In genomic region chr9:104448577-104449165, GRCm38 (mm10) we compare ENCODE assay signal across 25 mouse cellular contexts.
"Had no signal": no experiment of that assay in that cellular context is flagged by ENCODE, and none has a peak within 500 bp of the region (broad histone marks: within the 10 kb centered on the region; RNA-seq: fewer than 3 reads in every experiment).

No protein-coding gene starts in this region.

- H3K4me2 ChIP-seq: kidney, embryonic 15.5 days; limb, embryonic 13.5 days; liver, embryonic 12.5 days; liver, embryonic 15.5 days; lung, embryonic 15.5 days; midbrain, embryonic 13.5 days; neural tube, embryonic 13.5 days; stomach, embryonic 15.5 days had no signal

- H3K4me1 ChIP-seq: kidney, embryonic 15.5 days; limb, embryonic 10.5 days; limb, embryonic 13.5 days; liver, embryonic 12.5 days; liver, embryonic 15.5 days; megakaryocyte, embryonic 14.5 days; midbrain, embryonic 10.5 days; midbrain, embryonic 13.5 days; neural tube, embryonic 13.5 days; stomach, embryonic 15.5 days had no signal

- ATAC-seq: liver, embryonic 12.5 days; midbrain, embryonic 13.5 days; midbrain, embryonic 16.5 days had no signal

- H3K36me3 ChIP-seq: kidney, embryonic 15.5 days; limb, embryonic 10.5 days; limb, embryonic 13.5 days; liver, embryonic 12.5 days; liver, embryonic 15.5 days; lung, embryonic 15.5 days; midbrain, embryonic 10.5 days; midbrain, embryonic 13.5 days; neural tube, embryonic 13.5 days; stomach, embryonic 15.5 days had no signal

- H3K9ac ChIP-seq: kidney, embryonic 15.5 days; limb, embryonic 13.5 days; liver, embryonic 12.5 days; liver, embryonic 15.5 days; lung, embryonic 15.5 days; midbrain, embryonic 13.5 days; neural tube, embryonic 13.5 days; stomach, embryonic 15.5 days had no signal

- H3K27me3 ChIP-seq: kidney, embryonic 15.5 days; limb, embryonic 13.5 days; liver, embryonic 12.5 days; liver, embryonic 15.5 days; lung, embryonic 15.5 days; megakaryocyte, embryonic 14.5 days; midbrain, embryonic 13.5 days; neural tube, embryonic 13.5 days; stomach, embryonic 15.5 days had no signal

- DNase-seq: kidney, postnatal 10 days; kidney, postnatal 36 days; layer of hippocampus, postnatal 36 days; liver; lung, adult 18-20 months; lung, postnatal 10 days; lung, postnatal 36 days; right cerebral cortex, adult 18-20 months; right cerebral cortex, postnatal 14 days; spleen, adult 18-20 months; thymus, adult 18-20 months; thymus, postnatal 36 days had no signal

- H3K4me3 ChIP-seq: kidney, embryonic 15.5 days; limb, embryonic 10.5 days; limb, embryonic 13.5 days; liver, embryonic 12.5 days; liver, embryonic 15.5 days; lung, embryonic 15.5 days; megakaryocyte, embryonic 14.5 days; midbrain, embryonic 10.5 days; midbrain, embryonic 13.5 days; myocyte; neural tube, embryonic 13.5 days; stomach, embryonic 15.5 days had no signal

- H3K27ac ChIP-seq: kidney, embryonic 15.5 days; limb, embryonic 10.5 days; limb, embryonic 13.5 days; liver, embryonic 12.5 days; liver, embryonic 15.5 days; lung, embryonic 15.5 days; midbrain, embryonic 10.5 days; midbrain, embryonic 13.5 days; neural tube, embryonic 13.5 days; stomach, embryonic 15.5 days had no signal

- H3K9me3 ChIP-seq: kidney, embryonic 15.5 days; limb, embryonic 10.5 days; limb, embryonic 13.5 days; liver, embryonic 12.5 days; liver, embryonic 15.5 days; lung, embryonic 15.5 days; megakaryocyte, embryonic 14.5 days; midbrain, embryonic 10.5 days; midbrain, embryonic 13.5 days; neural tube, embryonic 13.5 days; stomach, embryonic 15.5 days had no signal
